Mouse (Mus musculus) lung, adult 18-20 months (tissue): ENCODE data around the gene Cox16.
"Not testable (repeated sequence)": the region's sequence is repeated elsewhere in the genome, so short reads cannot be mapped to it uniquely, and the experiment has no call there.

ENCODE experiments used
- DNase-seq, 2 experiments: peaks; one replicate each; pipeline ENCODE4 v3.0.0; 2022; ENCODE audit warnings: mixed read lengths in 2 of 2

Gene Cox16

DNA sequence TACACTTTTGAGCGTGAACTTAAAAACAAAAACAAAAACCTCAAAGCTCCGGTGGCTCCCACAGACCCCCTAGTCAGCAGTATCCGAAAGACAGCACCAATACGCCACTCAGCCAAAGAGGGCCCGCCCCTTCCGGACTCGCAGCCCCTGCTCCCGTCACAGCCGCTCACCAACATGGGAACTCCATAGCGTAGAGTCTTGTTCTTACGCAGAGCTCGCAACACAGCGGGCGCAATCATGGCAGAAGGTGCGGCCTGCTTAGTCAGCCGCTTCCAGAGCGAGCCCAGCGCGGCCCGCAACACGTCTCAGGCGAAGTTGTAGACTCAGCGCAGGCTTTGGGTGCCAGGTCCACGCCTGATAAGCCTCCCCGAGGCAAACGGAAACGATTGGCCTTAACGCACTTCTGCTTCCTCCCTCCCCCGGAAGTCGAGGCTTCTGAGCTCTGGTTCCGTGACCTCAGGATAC, at the start of gene Cox16:
TSS of gene Cox16 (minus strand) at position 401 of the 465 bp plus-strand sequence.
- DNase-seq: peak; percentile 88

DNA sequence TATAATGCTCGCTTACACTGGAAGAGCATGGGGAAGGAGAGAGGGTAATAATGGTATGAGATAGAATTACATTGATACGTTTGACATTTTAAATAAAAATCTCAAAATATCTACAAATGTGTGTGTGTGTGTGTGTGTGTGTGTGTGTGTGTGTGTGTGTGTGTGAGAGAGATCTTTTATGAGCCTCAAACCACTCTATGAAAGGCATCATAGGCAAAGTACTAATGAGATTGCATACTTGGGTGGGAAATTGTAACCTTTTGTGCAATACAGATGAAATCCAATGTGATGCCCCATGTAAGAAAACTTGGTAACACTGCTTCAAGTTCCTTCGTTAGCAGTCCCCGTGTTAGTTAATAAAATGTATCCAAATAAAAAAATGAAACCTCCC, 48.1 kb upstream of the Cox16 start:
- no peak for DNase-seq

DNA sequence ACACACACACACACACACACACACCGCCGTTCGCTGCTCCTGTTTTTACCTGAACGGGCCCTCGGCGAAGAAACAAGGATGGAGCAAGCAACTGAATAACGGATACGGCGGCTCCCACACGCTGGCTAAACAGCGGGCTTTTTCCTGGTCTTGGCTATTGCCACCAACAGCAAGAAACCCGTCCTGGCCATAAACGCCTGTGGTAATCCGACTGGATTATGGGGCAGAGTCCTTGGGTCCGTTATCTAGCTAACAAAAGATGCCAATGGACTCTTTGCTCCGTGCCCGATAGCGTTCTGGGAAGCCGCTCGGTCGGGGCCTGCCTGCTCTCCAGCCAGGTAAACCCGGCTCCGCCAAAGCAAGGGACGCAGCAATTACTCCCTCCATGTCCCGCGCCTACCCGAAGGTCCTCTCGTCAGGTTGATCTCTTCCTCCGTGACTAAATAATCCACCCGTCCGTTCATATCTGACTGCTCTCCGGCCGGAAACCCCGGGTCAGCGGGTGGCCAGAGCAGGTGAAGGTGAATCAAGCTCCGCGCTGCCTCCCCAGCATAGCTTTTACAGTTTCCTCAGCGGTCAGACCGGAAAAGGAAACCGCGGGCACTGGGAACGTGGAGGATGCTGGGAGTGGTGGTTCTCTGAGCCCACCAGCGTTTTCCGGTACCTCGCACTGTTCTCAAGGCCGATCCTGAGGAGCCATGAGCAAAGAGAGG, 47.5 kb upstream of the Cox16 start, which contains the start of the genes Gm20498 and Synj2bp:
TSS of gene Gm20498 (minus strand) at position 590 of the 713 bp plus-strand sequence.
TSS of gene Synj2bp (minus strand) at position 596 of the 713 bp plus-strand sequence.
- DNase-seq: peak; percentile 84 to 87

DNA sequence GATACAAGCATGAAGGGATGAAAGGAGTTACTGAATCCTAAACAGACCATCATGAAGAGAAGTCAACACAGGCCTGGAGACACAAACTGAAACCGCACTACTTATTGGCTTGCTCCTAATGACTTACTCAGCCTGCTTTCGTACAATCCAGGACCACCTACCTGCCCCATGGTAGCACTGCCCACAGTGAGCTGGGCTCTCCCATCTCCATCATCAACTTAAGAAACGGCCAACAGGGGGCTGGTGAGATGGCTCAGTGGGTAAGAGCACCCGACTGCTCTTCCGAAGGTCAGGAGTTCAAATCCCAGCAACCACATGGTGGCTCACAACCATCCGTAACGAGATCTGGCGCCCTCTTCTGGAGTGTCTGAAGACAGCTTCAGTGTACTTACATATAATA, 45.7 kb upstream of the Cox16 start:
- not testable (repeated sequence) for DNase-seq

DNA sequence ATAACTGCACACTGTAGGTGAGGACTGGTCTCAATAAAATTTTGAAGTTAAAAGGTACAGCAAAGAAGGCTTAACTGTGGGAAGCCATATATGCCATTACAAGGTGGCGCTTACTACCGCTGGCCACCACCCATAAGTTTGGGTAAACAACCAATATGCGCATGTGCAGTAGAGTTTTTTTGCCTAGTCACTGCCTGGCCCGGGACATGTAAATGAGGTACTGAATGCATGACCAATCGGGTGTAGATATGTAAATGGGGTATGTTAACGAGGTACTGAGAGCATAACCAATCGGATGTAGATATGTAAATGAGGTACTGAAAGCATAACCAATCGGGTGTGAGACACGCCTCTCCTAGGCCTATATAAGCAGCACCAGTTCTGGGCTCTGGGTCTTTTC, 12.0 kb upstream of the Cox16 start:
- DNase-seq: not testable (repeated sequence)

DNA sequence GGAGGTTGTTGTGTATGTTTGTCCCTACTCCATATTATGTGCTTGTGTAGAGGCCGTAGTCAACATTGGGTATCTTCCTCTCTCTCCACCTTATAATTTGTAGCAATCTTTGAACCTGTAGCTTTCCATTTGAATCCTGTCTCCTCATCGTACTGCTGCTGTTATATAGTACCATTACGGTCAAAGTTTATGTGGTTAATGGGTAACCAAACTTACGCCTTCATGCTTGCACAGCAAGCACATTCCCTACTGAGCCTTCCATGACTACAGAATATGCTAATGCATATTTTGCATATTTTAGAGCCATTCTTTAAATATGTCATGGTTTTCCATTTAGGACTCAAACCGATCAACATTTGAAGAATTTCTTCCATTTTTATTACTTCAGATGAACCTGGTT, 5.6 kb upstream of the Cox16 start:
- DNase-seq: no peak

DNA sequence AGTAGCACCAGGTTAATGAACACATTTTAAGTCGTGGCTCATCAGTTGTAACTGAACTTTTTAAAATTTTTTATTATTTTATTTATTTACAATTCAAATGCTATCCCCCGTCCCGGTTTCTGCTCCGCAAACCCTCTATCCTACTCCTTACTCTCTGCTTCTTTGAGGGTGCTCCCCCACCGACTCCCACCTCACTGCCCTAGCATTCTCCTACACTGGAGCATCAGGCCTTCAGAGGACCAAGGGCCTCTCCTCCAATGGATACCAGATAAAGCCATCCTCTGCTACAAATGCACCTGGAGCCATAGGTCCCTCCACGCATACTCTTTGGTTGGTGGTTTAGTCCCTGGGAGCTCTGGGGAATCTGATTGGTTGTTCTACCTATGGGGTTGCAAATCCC, 384 bp upstream of the Cox16 start:
- no peak for DNase-seq

DNA sequence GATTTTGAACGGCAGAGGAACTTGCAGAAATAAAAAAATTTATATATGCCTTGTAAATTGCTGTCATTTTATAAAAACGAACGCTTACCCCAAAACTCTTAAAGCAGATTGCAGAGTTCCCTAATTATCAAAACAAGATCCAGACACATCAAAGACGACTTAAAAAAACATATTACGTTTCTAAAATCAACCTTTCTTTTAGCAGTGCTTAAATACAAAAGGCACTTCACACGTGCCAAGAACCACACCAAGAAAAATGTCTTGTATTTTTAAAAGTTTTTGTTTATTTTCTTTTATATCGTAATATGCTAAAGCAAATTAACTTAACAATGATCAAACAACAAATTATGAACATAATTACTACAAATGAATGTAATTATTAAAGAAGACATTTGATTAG, 715 bp downstream of the Cox16 start:
- no peak for DNase-seq

DNA sequence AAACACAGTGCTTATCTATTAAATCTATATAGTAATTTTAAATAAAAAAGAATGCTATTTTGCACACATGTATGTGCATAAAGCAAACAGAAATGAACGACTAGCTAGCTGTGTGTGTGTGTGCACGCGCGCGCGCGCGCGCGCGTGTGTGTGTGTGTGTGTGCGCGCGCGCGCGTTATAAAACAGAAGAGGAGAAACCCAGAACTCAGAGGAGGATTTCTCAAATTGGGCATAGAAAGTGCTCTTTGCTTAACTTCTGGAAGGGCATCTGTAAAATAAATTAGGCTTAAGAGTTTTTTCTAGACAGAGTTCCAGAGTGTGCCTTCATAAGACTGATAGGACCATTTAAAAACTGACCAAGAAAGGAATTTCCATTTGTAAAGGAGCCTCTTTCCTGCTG, 1.3 kb downstream of the Cox16 start:
- DNase-seq: no peak

DNA sequence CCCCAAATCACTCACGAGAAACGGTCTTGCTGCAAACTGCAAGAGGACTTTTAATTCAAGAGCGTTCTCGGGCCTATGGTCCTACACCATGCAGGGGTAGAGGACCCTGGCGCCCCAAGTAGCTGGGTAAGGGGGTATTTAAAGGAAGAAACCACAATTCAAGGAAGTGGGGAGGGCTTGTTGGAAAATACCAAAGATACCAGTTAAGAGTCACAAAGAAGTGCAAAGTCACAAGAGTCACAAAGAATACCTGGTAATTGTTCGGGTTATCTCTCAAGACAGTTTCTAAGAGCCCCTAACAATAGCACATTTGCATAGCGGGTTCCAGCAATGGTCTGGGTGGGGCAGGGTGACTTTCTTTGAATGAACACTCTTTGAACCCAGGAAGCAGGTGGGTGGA, 25.9 kb downstream of the Cox16 start:
- not testable (repeated sequence) for DNase-seq

DNA sequence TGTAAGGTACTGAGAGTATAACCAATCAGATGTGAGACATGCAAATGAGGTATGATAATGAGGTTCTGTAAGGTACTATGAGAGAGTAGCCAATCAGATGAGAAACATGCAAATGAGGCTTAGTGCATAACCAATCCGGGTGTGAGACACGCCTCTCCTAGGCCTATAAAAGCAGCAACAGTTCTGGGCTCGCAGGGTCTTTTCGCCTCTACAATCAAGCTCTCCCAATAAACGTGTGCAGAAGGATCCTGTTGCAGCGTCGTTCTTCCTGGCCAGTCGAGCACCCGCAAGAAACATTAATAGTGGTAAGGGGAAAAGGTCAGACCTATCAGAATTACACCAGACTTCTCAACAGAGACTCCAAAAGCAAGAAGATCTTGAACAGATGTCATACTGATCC, 45.9 kb downstream of the Cox16 start:
- DNase-seq: not testable (repeated sequence)

DNA sequence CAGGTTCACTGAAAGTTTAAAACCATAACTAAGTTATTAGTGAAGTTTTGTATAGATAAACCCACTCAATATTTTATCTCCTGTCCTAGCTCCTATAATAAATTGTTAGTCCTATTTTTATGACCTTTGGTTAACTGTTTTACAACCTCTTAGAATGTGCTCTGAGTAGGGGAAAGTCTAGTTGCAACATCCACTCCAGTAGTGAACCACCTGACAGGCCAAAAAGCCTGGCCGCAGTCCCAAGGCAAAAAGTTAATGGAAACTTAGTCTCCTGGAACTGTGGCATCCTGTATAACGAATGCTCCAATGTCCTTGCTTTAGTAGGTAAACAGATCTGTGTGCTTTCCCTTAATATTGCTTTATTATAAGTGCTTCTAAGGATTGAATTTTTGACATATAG, 50.1 kb downstream of the Cox16 start:
- not testable (repeated sequence) for DNase-seq

DNA sequence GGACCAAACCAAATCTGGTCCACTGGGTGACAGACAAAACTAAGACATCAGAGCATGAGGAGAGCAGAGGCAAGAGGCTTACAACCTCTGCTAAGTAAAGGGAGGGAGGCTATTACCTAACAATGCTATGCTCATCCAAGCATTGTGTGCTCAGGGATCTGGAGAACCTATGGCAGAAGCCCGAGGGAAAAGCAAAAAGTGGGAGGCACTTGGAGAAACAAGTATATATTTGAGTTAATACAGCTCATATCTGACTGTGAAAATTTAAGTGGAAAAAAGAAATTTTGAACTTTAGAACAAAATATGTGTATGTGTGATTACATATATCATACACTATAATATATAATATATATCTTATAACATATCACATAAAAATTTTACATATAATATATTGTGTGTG, 63.1 kb downstream of the Cox16 start, which contains the start of gene Adam4:
TSS of gene Adam4 (minus strand) at position 101 of the 400 bp plus-strand sequence.
- no peak for DNase-seq

DNA sequence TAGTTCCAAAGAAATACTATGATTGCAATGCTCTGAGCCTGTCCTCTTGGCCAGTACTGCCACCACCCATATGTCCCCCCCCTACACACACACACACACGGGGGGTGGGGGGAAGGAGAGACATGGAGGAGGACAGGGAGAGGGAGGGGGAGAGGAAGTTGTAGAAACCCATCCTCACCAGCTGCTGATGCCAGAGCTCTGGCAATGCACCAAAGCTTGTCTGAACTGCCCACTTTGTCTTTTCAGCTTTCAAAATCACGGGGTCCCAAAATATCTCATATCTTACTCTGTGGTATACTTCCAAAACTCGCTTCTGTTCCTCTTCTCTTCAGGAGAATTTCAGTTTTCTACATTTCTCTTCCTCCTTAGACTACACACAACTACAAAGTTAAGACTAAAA, 71.7 kb downstream of the Cox16 start:
- DNase-seq: no peak

DNA sequence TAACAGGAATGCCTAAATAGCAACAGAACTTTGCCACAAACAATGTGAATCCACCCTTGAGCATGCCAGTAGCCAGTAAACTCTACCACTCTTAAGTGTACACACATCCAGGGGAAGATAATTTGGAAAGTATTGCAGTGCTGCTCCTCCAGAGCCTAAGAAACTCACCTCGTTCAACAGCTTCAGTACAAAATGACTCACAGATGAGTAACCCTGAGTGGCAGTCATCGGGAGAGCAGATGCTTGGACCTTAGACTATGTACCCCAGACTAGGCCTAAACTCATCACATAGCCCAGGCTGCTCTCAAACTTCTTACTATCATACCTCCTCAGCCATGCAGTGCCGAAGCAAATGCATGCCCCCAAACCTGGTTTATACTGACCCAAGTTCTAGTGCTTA, 76.0 kb downstream of the Cox16 start:
- DNase-seq: no peak

DNA sequence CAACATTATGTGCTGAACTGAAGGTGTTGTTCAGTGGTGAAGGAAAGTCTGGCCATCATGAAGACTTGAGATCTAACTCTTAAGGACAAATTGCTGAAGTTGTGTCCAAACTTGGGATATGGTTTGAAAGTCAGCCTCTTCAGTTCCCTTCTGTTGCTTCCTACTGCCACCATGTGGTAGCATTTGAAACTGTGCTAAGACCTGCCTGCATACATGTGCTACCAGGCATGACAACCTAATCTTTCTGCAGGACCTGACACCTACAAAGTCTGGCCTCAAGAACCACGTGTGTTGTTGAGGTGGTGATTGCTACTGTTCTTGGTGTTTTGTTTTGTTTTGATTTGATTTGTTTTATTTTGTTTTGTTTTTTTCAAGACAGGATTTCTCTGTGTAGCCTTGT, 82.7 kb downstream of the Cox16 start:
- peak; percentile 9 to 25 for DNase-seq

DNA sequence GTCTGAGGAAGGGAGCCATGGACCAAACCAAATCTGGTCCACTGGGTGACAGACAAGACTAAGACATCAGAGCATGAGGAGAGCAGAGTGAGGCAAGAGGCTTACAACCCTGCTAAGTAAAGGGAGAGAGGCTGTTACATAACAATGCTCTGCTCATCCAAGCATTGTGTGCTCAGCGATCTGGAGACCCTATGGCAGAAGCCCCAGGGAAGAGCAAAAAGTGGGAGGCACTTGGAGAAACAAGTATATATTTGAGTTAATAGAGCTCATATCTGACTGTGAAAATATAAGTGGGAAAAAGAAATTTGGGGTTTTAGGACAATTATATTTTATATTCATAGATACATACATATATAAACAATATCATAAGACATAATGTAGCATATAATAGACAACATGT, 105.6 kb downstream of the Cox16 start, which contains the start of gene Gm4787:
TSS of gene Gm4787 (minus strand) at position 101 of the 400 bp plus-strand sequence.
- not testable (repeated sequence) for DNase-seq

DNA sequence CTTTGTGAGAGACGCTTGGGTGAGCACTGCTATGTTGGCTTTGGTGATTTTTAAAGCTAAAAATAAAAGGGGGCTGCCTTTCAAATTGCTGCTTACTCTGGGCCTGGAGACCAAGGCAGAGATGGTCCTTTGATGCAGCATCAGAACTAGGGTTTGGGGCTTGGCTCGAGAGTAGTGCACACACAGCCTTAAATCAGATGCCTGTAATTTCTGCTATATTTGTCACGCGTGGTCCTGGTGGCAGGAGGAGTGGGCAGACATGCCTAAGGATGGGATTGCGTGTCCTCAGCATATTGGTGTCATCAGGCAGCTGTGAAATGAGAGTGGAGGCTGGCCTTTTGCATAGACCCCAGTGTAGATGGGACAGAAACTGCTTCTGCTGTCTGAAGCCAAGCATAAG, 151.1 kb downstream of the Cox16 start:
- DNase-seq: no peak

DNA sequence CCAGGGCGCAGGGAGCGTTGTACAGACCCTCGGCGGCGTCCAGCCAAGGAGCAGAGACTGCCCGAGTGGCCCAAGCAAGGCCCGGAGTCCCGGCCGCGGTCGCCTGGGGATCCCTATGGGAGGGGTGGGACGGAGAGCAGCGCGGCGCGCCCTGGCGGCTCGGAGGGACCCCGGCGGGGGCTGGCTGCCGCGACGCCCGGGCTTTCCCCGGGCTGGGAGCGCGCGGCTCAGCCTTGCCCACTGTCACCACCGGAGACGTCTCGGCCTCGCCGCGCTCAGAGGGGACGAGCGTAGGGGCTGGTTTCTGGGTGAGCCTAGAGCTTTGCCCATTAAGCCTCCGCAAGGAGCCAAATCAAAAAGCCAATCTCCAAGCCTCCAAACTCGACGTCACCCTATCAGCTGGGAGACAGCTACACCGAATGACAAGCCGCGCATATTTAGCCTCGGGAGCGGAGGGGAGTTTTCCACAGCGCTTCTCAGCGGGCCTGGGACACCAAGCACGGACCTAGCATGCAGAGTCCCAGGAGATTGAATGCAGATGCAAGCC, 152.0 kb downstream of the Cox16 start, which contains the start of gene Slc8a3:
TSS of gene Slc8a3 (minus strand) at position 306 of the 547 bp plus-strand sequence.
- peak in 1 of 2 experiments; percentile 1 for DNase-seq

DNA sequence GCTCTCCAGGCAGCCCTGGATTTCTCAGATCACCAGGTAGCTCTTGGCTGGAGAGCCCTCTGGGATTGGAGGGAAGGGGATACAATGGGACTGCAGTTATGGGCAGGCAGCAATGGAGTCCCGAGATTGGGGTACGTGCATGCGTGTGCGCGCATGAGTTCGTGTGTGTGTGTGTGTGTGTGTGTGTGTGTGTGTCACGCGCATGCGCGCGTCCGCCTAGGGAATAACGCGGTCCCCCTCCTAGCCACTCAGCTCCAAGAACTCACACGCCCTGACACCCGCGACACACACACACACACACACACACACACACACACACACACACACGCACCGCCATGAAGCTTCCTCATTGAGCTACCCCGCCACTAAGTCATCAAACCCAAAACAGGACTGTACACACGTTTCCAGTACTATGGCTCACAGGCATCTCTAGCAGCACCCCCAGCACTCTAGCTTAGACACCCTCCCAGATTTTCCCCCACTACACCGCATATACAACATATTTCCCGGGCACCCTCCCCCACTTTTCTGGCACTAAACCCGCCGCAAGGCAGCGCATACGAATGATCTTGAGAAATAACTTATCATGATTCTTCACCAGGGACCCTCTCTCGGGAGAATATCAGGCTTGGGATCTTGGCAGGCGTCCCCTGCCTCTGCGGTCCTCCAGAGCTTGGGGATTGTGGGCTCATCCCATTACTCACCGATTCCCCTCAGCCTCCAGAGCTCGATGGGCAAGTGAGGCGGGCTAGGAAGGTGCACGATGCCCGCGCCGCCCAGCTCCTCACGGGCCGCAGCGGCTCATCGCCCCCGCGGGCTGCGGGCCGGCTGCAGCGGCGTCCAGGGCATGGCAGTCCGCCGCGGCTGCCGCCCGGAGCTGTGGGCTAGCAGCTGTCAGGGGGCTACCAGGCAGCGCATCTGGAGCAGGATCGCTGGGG, 152.7 kb downstream of the Cox16 start:
- no peak for DNase-seq

DNA sequence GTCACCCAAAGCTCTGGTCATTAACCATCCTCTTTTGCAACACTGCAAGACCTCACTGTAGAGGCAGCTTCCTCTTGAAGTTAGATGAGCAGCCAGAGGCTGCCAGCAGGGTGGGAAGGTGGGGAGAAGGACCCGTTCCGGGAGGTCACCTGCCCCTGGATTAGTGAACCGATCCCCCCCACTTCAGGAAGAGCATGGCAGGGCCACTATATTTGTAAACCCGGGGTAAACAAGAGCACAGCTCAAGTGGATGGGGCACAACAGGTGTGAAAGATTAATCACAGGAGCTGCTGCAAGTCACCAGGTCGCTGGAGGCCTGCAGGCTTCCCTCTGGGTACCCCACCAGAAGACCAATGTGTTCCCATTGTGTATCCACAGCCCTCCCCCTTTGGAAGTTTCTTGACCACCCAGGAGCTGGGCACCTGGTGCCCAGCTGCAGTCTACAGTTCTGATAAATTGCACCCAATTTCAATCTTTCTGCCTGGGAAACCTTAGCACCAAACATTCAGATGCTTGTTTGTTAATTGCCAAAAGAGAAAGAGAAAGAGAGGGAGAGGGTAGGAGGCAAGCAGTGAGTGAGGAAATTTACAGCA, 153.8 kb downstream of the Cox16 start:
- no peak for DNase-seq

DNA sequence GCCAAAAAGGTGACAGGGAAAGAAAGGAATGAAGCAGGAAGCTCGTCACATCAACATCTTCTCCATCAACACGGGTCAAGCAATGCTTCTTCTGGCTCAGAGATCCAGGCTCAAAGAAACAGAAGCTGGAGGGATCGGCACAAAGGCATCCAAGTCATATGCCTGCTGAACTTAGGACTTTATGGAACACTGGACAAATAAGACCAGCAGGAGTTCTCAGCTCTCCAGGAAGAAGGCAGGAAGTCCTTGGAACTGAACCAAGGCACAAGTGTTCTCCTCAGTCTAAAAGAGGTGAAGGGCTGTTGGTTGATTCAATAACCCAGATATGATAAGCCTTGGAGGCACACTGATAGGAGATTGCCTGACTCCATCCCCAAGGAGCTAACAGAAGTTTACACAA, 159.9 kb downstream of the Cox16 start:
- DNase-seq: no peak

DNA sequence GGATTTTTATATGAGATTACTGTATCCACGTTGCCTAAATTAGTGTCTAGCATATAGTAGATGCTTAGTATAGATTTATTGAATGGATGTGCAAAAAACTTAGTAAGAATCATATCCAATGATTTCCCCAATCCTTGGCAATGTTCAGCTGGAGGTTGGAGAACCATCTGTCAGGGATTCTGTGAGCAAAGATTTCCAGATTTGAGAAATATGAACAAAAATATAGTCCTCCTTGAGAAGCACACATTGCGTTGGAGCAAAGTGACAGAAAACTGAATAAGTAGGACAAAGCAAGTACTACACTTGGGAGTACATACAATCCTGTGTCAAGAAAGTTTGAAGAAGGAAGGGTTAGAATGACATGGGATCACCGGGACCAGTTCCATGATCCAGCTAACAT, 160.8 kb downstream of the Cox16 start:
- DNase-seq: no peak
